Mouse (Mus musculus): Measurements from ENCODE around the gene Gm960.

Gene Gm960

DNA sequence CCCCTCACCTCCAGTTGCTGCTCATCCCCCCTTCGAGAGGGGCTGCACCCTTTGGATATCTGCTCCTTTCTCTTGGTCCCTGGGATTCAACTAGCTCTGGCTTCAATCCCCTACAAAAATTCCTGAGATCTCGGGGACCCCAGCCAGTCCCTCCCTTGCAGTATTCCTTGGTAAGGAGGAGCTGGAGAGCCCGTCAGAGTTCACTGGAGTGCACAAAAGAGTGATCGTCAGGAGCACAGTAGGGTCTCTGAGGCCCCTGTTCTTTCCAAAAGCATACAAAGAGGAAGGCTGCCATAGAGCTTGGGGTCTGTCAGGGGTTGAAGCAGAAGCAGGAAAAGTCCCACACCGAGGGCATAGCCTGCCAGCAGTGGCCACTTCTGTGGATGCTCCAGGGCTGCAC is 75.7 kb downstream of the Gm960 start:
- no peak for DNase-seq

DNA sequence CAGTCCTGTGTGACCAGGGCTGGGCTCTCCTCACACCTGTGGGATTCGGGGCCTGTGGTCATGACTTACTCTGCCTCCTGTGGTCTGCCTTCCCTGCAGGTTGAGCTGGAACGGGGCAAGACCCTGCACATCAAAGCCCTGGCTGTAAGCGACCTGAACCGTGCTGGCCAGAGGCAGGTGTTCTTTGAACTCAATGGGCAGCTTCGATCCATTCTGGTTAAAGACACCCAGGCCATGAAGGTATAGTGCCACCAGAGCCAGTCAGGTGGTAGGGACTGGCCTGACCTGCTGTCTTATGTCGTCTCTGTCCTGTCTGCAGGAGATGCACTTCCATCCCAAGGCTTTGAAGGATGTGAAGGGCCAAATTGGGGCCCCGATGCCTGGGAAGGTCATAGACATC is 77.7 kb downstream of the Gm960 start:
- no peak for DNase-seq

GRCm38 (mm10) chr19:4619461-4619860 is 79.0 kb downstream of the Gm960 start:
- no peak for DNase-seq

- DNase-seq = peak; percentile 77
These were observed 80.3 kb downstream of the Gm960 start for GRCm38 (mm10) chr19:4618183-4618582.

- no peak for DNase-seq
These were observed 81.9 kb downstream of the Gm960 start for GRCm38 (mm10) chr19:4616546-4616945.

DNA sequence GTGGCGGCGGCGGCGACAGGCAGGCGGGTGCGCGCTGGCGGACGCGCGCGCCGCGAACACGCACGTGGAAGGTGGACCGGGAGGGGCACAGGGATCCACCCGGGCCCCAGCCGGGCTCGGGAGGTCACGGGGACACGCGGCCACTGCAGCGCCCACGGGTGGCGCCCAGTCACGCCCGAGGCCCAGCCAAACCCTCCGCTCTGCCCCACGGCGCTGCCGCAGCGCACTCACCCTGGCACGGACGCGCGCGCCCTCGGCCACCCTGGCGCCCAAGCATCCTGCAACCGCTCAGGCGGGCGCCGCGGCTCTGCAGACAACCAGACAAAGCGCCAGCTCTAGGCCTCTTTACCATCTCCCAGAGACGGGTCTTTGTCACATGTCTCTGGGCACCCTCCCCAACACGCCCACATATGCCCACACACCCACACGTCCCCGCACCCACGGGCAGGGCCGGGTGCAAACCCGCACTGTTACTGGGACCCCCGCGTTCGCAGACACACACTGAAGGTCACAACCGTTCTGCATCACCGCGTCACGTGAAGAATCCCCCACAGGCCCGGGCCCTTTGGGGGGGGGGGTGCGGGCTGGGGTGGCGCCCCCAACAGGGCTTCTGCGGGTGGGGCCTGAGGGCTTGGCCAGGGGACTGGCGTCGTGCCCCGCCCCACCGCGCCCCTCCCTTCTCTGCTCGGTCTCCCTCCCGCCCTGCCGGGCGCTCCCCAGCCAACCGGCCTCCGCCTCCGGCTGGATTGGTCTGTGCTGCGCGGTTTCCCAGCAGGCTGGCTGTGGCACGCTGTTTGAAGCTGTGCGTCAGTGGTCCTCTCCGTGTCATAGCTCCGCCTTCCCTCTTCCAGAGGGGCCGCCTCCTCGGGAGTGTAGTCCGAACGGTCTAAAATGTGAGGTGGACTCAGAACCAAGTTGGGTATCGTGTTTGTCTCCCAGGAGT is 83.0 kb downstream of the Gm960 start, which contains the start of gene Lrfn4:
TSS of gene Lrfn4 (minus strand) at position 517 of the 943 bp plus-strand sequence.
- DNase-seq = peak; percentile 94

- no peak for DNase-seq
These were observed 83.9 kb downstream of the Gm960 start for GRCm38 (mm10) chr19:4614305-4615150.

DNA sequence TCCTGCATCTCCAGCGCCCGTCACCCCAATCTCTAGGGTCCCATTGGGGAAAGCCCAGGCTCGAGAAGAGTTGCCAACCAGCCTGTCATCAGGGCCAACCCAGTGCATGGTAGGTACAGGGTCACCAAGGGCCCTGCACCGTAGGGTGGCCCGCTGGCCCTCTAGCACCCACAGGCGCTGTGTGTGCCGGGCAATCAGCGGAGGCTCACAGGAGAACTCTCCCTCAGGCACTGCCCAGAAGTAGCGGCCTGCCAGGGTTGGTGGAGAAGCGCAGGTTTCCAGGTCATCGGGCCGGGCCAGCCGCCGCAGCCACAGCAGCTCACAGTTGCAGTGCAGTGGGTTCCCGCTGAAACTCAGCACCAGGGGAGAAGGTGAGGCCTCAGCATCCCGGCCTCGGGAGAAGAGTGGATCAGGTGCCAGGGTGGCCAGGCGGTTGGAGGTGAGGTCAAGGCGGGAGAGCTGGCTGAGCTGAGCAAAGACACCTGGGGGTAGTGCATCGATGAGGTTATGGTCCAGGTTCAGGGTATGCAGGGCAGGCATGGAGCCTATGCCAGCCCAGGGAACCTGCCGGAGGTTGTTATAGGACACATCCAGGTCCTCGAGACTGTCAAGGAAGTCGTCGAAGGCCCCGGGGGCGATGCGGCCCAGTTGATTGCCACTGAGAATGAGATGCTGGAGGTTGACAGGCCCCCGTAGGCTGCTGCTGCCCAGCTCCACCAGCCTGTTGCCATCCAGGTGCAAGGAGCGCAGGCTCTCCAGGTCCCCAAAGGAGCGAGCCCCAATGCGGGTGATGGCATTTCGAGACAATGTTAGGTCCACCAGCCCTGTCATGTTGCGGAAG is 84.8 kb downstream of the Gm960 start:
- DNase-seq = no peak

DNA sequence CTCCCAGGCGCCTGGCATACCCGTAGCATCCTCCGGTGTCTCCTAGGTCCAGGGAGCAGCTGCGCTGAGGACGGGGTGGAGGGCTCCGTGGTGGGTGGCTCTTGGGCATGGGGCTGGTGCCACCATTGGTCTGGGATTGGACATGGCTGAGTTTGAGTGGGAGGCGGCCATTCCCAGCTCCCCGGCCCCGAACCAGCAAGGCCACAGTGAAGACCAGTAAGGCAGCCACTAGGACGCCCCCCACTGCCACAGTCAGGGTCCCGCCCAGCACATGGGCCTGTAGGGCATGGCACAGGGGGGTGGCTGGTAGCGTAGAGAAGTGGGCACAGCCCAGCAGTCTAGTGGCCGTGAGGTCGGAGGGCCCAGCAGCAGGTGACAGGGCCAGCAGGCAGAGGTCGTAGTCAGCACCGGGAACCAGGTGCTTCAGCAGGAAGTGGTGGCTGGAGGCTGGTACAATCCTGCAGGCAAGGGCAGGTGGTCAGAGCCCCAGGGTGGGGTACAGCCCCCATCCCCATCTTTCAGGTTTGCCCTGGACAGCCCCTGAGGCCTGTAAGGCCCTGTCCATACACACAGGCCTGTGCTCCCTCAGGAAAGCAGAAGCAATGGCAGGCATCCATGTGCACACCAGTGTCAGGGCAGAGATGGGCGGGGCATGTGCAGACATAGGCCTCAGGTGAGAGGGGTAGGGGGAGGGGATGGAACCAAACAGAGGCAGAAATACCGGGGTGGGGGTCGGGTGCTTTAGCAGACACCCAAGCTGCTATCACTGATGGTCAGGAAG is 86.1 kb downstream of the Gm960 start:
- no peak for DNase-seq

GRCm38 (mm10) chr19:4610109-4610508 is 88.4 kb downstream of the Gm960 start:
- DNase-seq = no peak

- DNase-seq = no peak
These were observed 90.0 kb downstream of the Gm960 start for GRCm38 (mm10) chr19:4608511-4608910.

GRCm38 (mm10) chr19:4607406-4607805 is 91.1 kb downstream of the Gm960 start:
- DNase-seq = no peak

DNA sequence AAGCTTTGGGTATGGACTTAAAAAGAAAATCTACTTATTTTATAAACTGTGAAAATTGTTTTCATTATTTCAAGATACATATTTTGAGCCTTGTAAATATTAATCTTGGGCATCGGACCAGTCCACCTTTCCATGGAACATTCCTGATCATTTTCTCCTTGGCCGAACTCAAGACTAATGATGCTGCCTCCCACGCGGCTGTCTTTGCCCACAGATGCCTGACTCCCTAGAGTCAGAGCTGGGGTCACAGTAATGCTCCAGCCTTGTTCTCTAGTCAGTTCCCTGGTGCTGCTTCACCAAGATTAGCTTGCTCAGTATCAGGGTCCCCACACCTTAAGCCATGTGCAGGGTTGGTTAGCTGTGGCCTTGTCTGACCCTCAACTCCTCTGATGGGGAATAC is 92.8 kb downstream of the Gm960 start:
- DNase-seq = no peak

DNA sequence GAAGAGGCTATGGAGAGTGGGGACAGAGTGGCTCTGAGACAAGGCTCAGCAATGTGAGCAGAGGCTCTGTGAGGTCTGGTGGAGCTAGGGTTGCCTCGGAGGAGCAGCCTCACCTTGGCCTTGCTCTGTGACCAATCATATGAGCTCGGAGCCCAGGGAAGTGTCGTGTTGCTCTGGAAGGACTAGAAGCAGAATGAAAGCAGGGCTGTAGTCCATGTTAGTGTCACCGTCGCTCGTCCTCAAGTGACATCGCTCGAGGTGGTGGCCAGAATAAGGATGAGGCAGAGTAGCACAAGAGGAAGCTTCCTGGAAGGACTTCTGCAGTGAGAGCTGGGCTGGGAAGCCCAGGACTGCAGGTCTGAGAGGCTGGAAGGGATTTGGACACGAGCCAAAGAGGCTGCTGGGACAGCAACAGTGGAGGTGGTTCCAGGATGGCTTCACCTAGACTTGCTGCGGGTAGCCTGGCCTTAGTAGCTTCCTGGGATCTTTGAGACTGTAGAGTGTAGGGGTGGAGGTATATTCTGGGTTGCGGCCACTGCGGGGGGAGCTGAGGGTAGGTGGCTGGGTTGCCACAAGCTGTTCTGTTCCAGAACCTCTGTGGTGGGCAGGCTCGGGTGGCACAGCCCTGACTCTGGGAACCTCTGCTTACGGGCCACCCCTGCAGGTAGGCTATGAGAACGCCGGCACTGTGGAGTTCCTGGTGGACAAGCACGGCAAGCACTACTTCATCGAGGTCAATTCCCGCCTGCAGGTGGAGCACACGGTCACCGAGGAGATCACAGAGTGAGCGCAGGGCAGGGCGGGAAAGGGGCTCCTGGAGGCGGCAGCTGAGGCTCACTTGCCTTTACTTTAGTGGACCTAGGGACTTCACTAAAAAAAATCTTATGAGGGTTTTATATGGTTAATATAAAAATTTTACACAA is 94.4 kb downstream of the Gm960 start:
- peak; percentile 74 for DNase-seq

DNA sequence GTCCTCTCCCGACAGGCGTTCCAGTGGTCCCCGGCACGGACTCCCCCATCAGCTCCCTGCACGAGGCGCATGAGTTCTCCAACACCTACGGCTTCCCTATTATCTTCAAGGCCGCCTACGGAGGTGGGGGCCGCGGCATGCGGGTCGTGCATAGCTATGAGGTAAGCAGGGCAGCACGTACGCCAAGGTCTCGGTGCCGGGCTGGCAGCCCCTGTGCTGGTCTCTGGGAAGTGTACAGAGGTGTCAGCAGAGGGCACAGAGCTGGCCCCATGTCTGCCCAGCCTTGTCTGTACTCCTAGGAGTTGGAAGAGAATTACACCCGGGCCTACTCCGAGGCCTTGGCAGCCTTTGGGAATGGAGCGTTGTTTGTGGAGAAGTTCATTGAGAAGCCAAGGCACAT is 96.0 kb downstream of the Gm960 start:
- DNase-seq = no peak

DNA sequence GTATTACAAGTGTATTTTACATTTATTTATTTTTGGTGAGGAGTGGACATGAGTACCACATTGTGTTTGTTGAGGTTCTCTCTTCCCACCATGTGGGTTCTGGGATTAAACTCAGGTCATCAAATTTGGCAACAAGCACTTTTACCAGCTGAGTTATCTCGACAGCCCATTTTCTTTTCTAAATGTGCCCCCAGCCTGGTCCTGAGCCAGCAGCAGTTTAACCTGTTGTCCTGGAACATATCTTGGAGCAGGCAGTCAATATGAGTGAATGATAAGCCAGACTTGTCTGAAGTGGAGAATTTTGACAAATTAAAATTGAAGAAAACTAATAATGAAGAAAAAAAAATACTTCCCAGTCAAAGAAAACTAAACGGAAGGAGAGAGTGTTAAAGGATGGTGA is 102.4 kb downstream of the Gm960 start:
- DNase-seq = no peak

GRCm38 (mm10) chr19:4593792-4594522 is 104.5 kb downstream of the Gm960 start:
- no peak for DNase-seq

- peak; percentile 13 for DNase-seq
These were observed 108.4 kb downstream of the Gm960 start for GRCm38 (mm10) chr19:4590025-4590424.

DNA sequence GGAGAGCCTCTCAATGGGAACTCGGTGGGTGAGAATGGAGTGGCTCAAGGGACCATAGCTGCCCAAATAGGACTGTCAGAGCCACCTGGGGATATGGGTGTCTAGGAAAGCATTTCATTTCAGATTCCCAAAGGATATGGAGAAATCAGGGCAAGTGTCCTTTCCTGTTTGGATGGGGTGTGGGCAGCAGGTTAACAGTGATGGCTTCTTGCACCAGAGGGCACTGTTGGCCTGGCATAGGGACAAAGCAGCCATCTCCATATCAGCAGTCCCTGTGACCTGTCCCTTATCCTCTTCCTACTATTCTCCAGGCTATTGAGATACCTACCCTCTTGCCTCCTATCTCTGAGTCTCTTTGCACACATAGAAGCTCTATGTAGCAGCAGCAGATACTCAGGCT is 109.4 kb downstream of the Gm960 start:
- DNase-seq = no peak

DNA sequence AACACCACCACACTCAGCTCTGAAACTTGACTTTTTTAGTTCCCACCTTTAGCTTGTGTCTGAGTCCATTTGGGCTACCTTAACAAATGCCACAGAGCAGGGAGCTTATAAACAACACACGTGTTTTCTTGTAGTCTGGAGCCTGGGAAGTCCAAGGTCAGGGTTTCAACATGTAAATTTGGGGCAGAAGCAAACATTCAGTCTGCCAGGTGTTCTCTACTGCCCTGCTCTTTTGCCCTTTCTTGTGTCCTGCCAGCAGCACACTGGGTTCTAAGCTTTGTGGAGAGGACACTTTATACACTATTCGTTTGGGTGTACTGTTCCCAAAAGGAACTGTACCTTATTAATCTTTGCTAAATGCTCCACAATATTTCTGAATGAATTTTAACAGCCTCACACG is 110.0 kb downstream of the Gm960 start:
- no peak for DNase-seq

Data from lung, postnatal 10 days (tissue).